Mouse (Mus musculus) heart, postnatal 0 days (tissue): ENCODE data around the gene Cyp1a2.

Source experiments
- CTCF ChIP-seq: IDR thresholded peaks from 2 replicates; pipeline ENCODE4 v1.5.1; 2016; ENCODE audit warnings: antibody characterized with exemption, control low read depth, low read depth
- EP300 ChIP-seq: IDR thresholded peaks from 2 replicates; pipeline ENCODE4 v1.6.1; 2016; ENCODE audit warnings: antibody characterized with exemption, low read depth

- TF ChIP-seq CTCF, result no peak
- TF ChIP-seq EP300, result no peak
Observed at GRCm38 (mm10) chr9:57671037-57671436, 12.5 kb downstream of the Cyp1a2 start.
